Mouse (Mus musculus): ENCODE measurements around the gene Gm281.

DNA sequence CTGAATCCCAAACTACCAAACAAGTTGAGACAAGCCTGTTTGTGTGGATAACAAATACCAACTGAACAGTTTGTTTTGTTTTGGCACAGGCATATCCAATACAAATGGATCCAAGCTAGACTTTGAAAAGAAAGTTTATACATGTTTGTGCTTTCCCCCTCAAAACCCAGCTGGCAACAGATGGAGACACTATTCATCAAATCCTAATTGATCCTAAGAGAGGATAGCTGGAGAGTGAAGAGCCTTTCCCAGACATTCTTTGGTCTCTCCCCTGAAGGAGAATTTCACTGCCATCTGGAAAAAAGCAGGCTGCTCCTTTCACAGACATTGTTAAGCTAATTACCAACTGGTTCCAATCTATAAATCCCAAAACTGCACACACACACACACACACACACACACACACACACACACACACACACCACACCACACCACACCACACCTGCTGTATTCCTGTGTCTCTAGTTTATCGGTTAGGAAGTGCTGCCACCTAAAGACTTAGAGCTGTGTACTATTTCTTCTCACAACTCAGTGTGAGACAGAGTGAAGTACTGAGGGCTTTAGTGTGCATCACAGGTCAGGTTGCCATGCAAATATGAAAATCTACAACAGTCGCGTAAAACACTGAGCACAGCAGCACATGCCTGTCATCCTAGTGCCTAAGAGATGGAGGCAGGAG lies 101.3 kb downstream of the Gm281 start:
- TF ChIP-seq POLR2A (IDR thresholded peaks at IDR 0.05; ENCODE audit: borderline replicate concordance, low read depth, low read length) (no peak), CTCF (IDR thresholded peaks at IDR 0.05; ENCODE audit: low read depth, low read length) (no peak)

All from bone marrow macrophage, adult 2 months (primary cell).